Mouse (Mus musculus) limb, embryonic 15.5 days (tissue): Measurements from ENCODE around the gene Gm20388. TPM values are rescaled to one million over a fixed set of nuclear protein-coding genes. Genes with fewer than 3 reads are reported as not detected.
"Not testable (repeated sequence)": the region's sequence is repeated elsewhere in the genome, so short reads cannot be mapped to it uniquely, and the experiment has no call there.

ENCODE experiments used
- ATAC-seq: fragments of 200-750 bp; cut with Nextera tagmentation; 2 replicates; pipeline ENCODE4 v1.8.0; 2017; ENCODE audit warnings: low read depth, moderate TSS enrichment; ENCODE audit not compliant: insufficient number of reproducible peaks, low FRiP score, low TSS enrichment
- H3K27ac ChIP-seq: fragments of 300-500 bp; sonication (generic); 2 replicates; pipeline ENCODE4 v1.5.1; 2015; ENCODE audit warnings: moderate library complexity, mild to moderate bottlenecking, inconsistent platforms
- H3K27me3 ChIP-seq: fragments of 300-500 bp; sonication (generic); 2 replicates; pipeline ENCODE4 v1.6.1; 2015; ENCODE audit warnings: inconsistent platforms
- H3K36me3 ChIP-seq: fragments of 300-500 bp; sonication (generic); 2 replicates; pipeline ENCODE4 v1.6.1; 2015; ENCODE audit warnings: inconsistent platforms
- H3K4me1 ChIP-seq: fragments of 300-500 bp; sonication (generic); 2 replicates; pipeline ENCODE4 v1.6.1; 2015; ENCODE audit warnings: inconsistent platforms
- H3K4me2 ChIP-seq: fragments of 300-500 bp; sonication (generic); 2 replicates; pipeline ENCODE4 v1.6.1; 2015; ENCODE audit warnings: mild to moderate bottlenecking, inconsistent platforms
- H3K4me3 ChIP-seq: fragments of 300-500 bp; sonication (generic); 2 replicates; pipeline ENCODE4 v1.5.1; 2015; ENCODE audit warnings: mild to moderate bottlenecking, inconsistent platforms
- H3K9ac ChIP-seq: fragments of 300-500 bp; sonication (generic); 2 replicates; pipeline ENCODE4 v1.6.1; 2015; ENCODE audit warnings: inconsistent platforms
- H3K9me3 ChIP-seq: fragments of 300-500 bp; sonication (generic); 2 replicates; pipeline ENCODE4 v1.6.1; 2016; ENCODE audit warnings: inconsistent platforms
- WGBS: fragments of 180-500 bp; shearing (Covaris S2); methylation state at CpG from one replicate; pipeline ENCODE4 v1.1.7; 2015; 5-methylcytosine and 5-hydroxymethylcytosine counted together
- polyA plus RNA-seq: library from polyadenylated mRNA; unstranded; fragments of >200 nt; fragmentation: Nextera tagmentation; extraction: Ambion mirVana; gene quantifications from 2 replicates; pipeline ENCODE4 v1.2.1, GENCODE M21; 2015

The Gm20388 gene
- polyA plus RNA-seq, 1 experiment from 2014 or later = 4.9 TPM

GRCm38 (mm10) chr8:121129265-121129940 is 1218.8 kb downstream of the Gm20388 start:
- H3K27ac ChIP-seq = no peak overlapping the region
- WGBS = 30% methylated on average over 16 of the region's 16 CpGs
- H3K4me2 ChIP-seq = no peak overlapping the region
- no peak overlapping the region for H3K4me3 ChIP-seq
- H3K4me1 ChIP-seq = peaks cover 34% of the 10 kb centered on the region
- H3K9ac ChIP-seq = no peak overlapping the region
- no peak for ATAC-seq
- no peaks in the 10 kb centered on the region for H3K9me3 ChIP-seq
- H3K27me3 ChIP-seq = peaks cover 90% of the 10 kb centered on the region
- H3K36me3 ChIP-seq = no peaks in the 10 kb centered on the region

- H3K4me3 ChIP-seq = no peak overlapping the region
- no peak overlapping the region for H3K9ac ChIP-seq
- WGBS = 43% methylated on average over 5 of the region's 5 CpGs
- H3K27ac ChIP-seq = no peak overlapping the region
- H3K9me3 ChIP-seq = no peaks in the 10 kb centered on the region
- ATAC-seq = no peak
- peaks cover 24% of the 10 kb centered on the region for H3K4me1 ChIP-seq
- no peak overlapping the region for H3K4me2 ChIP-seq
- H3K27me3 ChIP-seq = peaks cover 79% of the 10 kb centered on the region
- no peaks in the 10 kb centered on the region for H3K36me3 ChIP-seq
Measured at GRCm38 (mm10) chr8:121130522-121130921, 1219.9 kb downstream of the Gm20388 start.

- Histone ChIP-seq H3K9me3 (no peaks in the 10 kb centered on the region), H3K4me3 (no peak overlapping the region), H3K4me1 (peaks cover 12% of the 10 kb centered on the region), H3K9ac (no peak overlapping the region), H3K27me3 (peaks cover 54% of the 10 kb centered on the region), H3K36me3 (peaks cover 2% of the 10 kb centered on the region; the same call in 1 of the 2 replicates), H3K4me2 (no peak overlapping the region), H3K27ac (no peak overlapping the region)
- ATAC-seq = no peak
- 53% methylated on average over 5 of the region's 5 CpGs for WGBS
Measured at GRCm38 (mm10) chr8:121132961-121133513, 1222.4 kb downstream of the Gm20388 start.

- H3K27me3 ChIP-seq = peaks cover 43% of the 10 kb centered on the region
- H3K27ac ChIP-seq = no peak overlapping the region
- H3K9me3 ChIP-seq = no peaks in the 10 kb centered on the region
- 0 out of 2 replicates have a peak, but pooled peaks have one; percentile 16 for ATAC-seq
- peaks cover 2% of the 10 kb centered on the region; the same call in 1 of the 2 replicates for H3K36me3 ChIP-seq
- peaks cover 2% of the 10 kb centered on the region for H3K4me1 ChIP-seq
- no peak overlapping the region for H3K4me2 ChIP-seq
- WGBS = 82% methylated on average over 10 of the region's 10 CpGs
- H3K4me3 ChIP-seq = no peak overlapping the region
- H3K9ac ChIP-seq = no peak overlapping the region
Measured at GRCm38 (mm10) chr8:121134102-121134501, 1223.5 kb downstream of the Gm20388 start.

- Histone ChIP-seq H3K36me3 (peaks cover 2% of the 10 kb centered on the region; the same call in 1 of the 2 replicates), H3K9me3 (no peaks in the 10 kb centered on the region), H3K4me1 (no peaks in the 10 kb centered on the region), H3K4me3 (no peak overlapping the region), H3K27ac (no peak overlapping the region), H3K27me3 (peaks cover 39% of the 10 kb centered on the region), H3K4me2 (no peak overlapping the region), H3K9ac (no peak overlapping the region)
- 88% methylated on average over 11 of the region's 11 CpGs for WGBS
- no peak for ATAC-seq
Measured at GRCm38 (mm10) chr8:121134512-121134911, 1223.9 kb downstream of the Gm20388 start.

GRCm38 (mm10) chr8:121136856-121137255 is 1226.2 kb downstream of the Gm20388 start:
- Histone ChIP-seq H3K4me2 (no peak overlapping the region), H3K27ac (no peak overlapping the region), H3K36me3 (peaks cover 2% of the 10 kb centered on the region; the same call in 1 of the 2 replicates), H3K9me3 (no peaks in the 10 kb centered on the region), H3K4me3 (no peak overlapping the region), H3K9ac (no peak overlapping the region), H3K27me3 (peaks cover 19% of the 10 kb centered on the region), H3K4me1 (no peaks in the 10 kb centered on the region)
- WGBS = 94% methylated on average over 6 of the region's 6 CpGs
- ATAC-seq = no peak

- not testable (repeated sequence) for H3K4me3 ChIP-seq, H3K4me2 ChIP-seq, H3K36me3 ChIP-seq, H3K9ac ChIP-seq, H3K9me3 ChIP-seq, H3K4me1 ChIP-seq, ATAC-seq, H3K27ac ChIP-seq
- 79% methylated on average over 4 of the region's 6 CpGs for WGBS
- H3K27me3 ChIP-seq = peaks cover 17% of the 10 kb centered on the region; the same call in 1 of the 2 replicates
Measured at GRCm38 (mm10) chr8:121145457-121146134, 1235.0 kb downstream of the Gm20388 start.

- no peaks in the 10 kb centered on the region for H3K36me3 ChIP-seq
- no peak for ATAC-seq
- H3K27me3 ChIP-seq = peaks cover 9% of the 10 kb centered on the region; the same call in 1 of the 2 replicates
- H3K9me3 ChIP-seq = no peaks in the 10 kb centered on the region
- H3K4me2 ChIP-seq = no peak overlapping the region
- WGBS = 4% methylated on average over 8 of the region's 8 CpGs
- H3K27ac ChIP-seq = no peak overlapping the region
- H3K4me3 ChIP-seq = no peak overlapping the region
- peaks cover 7% of the 10 kb centered on the region for H3K4me1 ChIP-seq
- H3K9ac ChIP-seq = no peak overlapping the region
Measured at GRCm38 (mm10) chr8:121148573-121149083, 1238.0 kb downstream of the Gm20388 start.

- no peaks in the 10 kb centered on the region for H3K9me3 ChIP-seq
- no peak for ATAC-seq
- no peak overlapping the region for H3K4me3 ChIP-seq
- peaks cover 7% of the 10 kb centered on the region for H3K4me1 ChIP-seq
- H3K27me3 ChIP-seq = 0 out of 2 replicates have a peak, but pooled peaks cover 3% of the 10 kb centered on the region
- 52% methylated on average over 12 of the region's 12 CpGs for WGBS
- H3K4me2 ChIP-seq = no peak overlapping the region
- H3K9ac ChIP-seq = no peak overlapping the region
- H3K27ac ChIP-seq = no peak overlapping the region
- no peaks in the 10 kb centered on the region for H3K36me3 ChIP-seq
Measured at GRCm38 (mm10) chr8:121152394-121152793, 1241.8 kb downstream of the Gm20388 start.

GRCm38 (mm10) chr8:121156990-121157491 is 1246.4 kb downstream of the Gm20388 start:
- Histone ChIP-seq H3K9ac (no peak overlapping the region), H3K4me3 (no peak overlapping the region), H3K27ac (no peak overlapping the region), H3K9me3 (no peaks in the 10 kb centered on the region), H3K27me3 (0 out of 2 replicates have a peak, but pooled peaks cover 6% of the 10 kb centered on the region), H3K4me2 (no peak overlapping the region), H3K4me1 (0 out of 2 replicates have a peak, but pooled peaks cover 3% of the 10 kb centered on the region), H3K36me3 (no peaks in the 10 kb centered on the region)
- ATAC-seq = no peak
- 84% methylated on average over 7 of the region's 7 CpGs for WGBS

- Histone ChIP-seq H3K4me2 (no peak overlapping the region), H3K4me3 (no peak overlapping the region), H3K9me3 (no peaks in the 10 kb centered on the region), H3K27ac (no peak overlapping the region), H3K4me1 (peaks cover 10% of the 10 kb centered on the region; the same call in 1 of the 2 replicates), H3K36me3 (no peaks in the 10 kb centered on the region), H3K27me3 (0 out of 2 replicates have a peak, but pooled peaks cover 6% of the 10 kb centered on the region), H3K9ac (no peak overlapping the region)
- 62% methylated on average over 13 of the region's 13 CpGs for WGBS
- ATAC-seq = no peak
Measured at GRCm38 (mm10) chr8:121158812-121159211, 1248.2 kb downstream of the Gm20388 start.
